Mouse (Mus musculus) thymus, adult 2 months (tissue): Measurements from ENCODE around the gene Sptbn4.
A peak's percentile ranks its signal among the peaks of the same experiment; 100 is the strongest.

Experiments
- CTCF ChIP-seq: fragments of 200-500 bp; IDR thresholded peaks from 2 replicates; pipeline ENCODE4 v1.5.1; 2012; ENCODE audit warnings: mild to moderate bottlenecking, control low read depth, low read length, moderate library complexity, borderline replicate concordance; ENCODE audit not compliant: control insufficient read depth, poor library complexity, insufficient read depth; ENCODE audit errors: extremely low read depth
- POLR2A ChIP-seq: fragments of 200-500 bp; IDR thresholded peaks from 2 replicates; pipeline ENCODE4 v1.6.1; 2012; ENCODE audit warnings: mild to moderate bottlenecking, low read length, control low read depth, moderate library complexity; ENCODE audit not compliant: control insufficient read depth, poor library complexity, insufficient read depth; ENCODE audit errors: extremely low read depth

- peak; percentile 86; the same call in 1 of the 2 replicates for TF ChIP-seq CTCF
- no peak for TF ChIP-seq POLR2A
These were observed 38.9 kb downstream of the Sptbn4 start for GRCm38 (mm10) chr7:27408379-27409176.
